Mouse (Mus musculus): Measurements from ENCODE around the gene Igf2r. TPM values are rescaled to one million over a fixed set of nuclear protein-coding genes. Genes with fewer than 3 reads are reported as not detected.
"Not testable (repeated sequence)": the region's sequence is repeated elsewhere in the genome, so short reads cannot be mapped to it uniquely, and the experiment has no call there.

Gene Igf2r
- total RNA-seq, 2 experiments from 2014 or later: 29.0 to 30.9 TPM

GRCm38 (mm10) chr17:12717445-12717844 is 52.0 kb downstream of the Igf2r start:
- DNase-seq: no peak

GRCm38 (mm10) chr17:12715032-12715431 is 54.4 kb downstream of the Igf2r start:
- DNase-seq: no peak

- DNase-seq: no peak
Measured at GRCm38 (mm10) chr17:12714080-12714561, 55.3 kb downstream of the Igf2r start.

GRCm38 (mm10) chr17:12712993-12713392 is 56.5 kb downstream of the Igf2r start:
- DNase-seq: no peak

- DNase-seq: no peak
Measured at GRCm38 (mm10) chr17:12712191-12712590, 57.3 kb downstream of the Igf2r start.

GRCm38 (mm10) chr17:12710976-12711375 is 58.5 kb downstream of the Igf2r start:
- DNase-seq: no peak

GRCm38 (mm10) chr17:12710050-12710780 is 59.2 kb downstream of the Igf2r start:
- DNase-seq: no peak

GRCm38 (mm10) chr17:12708398-12708797 is 61.1 kb downstream of the Igf2r start:
- no peak for DNase-seq

GRCm38 (mm10) chr17:12706590-12707049 is 62.8 kb downstream of the Igf2r start:
- DNase-seq: no peak

- no peak for DNase-seq
Measured at GRCm38 (mm10) chr17:12702901-12703300, 66.6 kb downstream of the Igf2r start.

GRCm38 (mm10) chr17:12700373-12700772 is 69.1 kb downstream of the Igf2r start:
- no peak for DNase-seq

- DNase-seq: no peak
Measured at GRCm38 (mm10) chr17:12691899-12692298, 77.6 kb downstream of the Igf2r start.

GRCm38 (mm10) chr17:12689537-12689936 is 79.9 kb downstream of the Igf2r start:
- DNase-seq: peak in 1 of 2 experiments; percentile 26

- DNase-seq: no peak
Measured at GRCm38 (mm10) chr17:12688427-12689110, 80.9 kb downstream of the Igf2r start.

- DNase-seq: no peak
Measured at GRCm38 (mm10) chr17:12684928-12685624, 84.4 kb downstream of the Igf2r start.

- no peak for DNase-seq
Measured at GRCm38 (mm10) chr17:12684412-12684811, 85.1 kb downstream of the Igf2r start.

GRCm38 (mm10) chr17:12683582-12683981 is 85.9 kb downstream of the Igf2r start:
- no peak for DNase-seq

GRCm38 (mm10) chr17:12678261-12678660 is 91.2 kb downstream of the Igf2r start:
- DNase-seq: no peak

- DNase-seq: no peak
Measured at GRCm38 (mm10) chr17:12677139-12677538, 92.3 kb downstream of the Igf2r start.

GRCm38 (mm10) chr17:12675646-12676045 is 93.8 kb downstream of the Igf2r start, which contains the start of gene Slc22a1:
Slc22a1 (minus strand) TSS chr17:12675829.
- DNase-seq: no peak

GRCm38 (mm10) chr17:12674980-12675379 is 94.5 kb downstream of the Igf2r start:
- not testable (repeated sequence) for DNase-seq

GRCm38 (mm10) chr17:12673871-12674270 is 95.6 kb downstream of the Igf2r start:
- DNase-seq: no peak

GRCm38 (mm10) chr17:12672285-12672790 is 97.1 kb downstream of the Igf2r start:
- DNase-seq: no peak
